Mouse (Mus musculus): ENCODE measurements around the gene Fnip2.

The Fnip2 gene

GRCm38 (mm10) chr3:79564875-79565606 is 2.6 kb downstream of the Fnip2 start:
- DNase-seq (ENCODE audit: low spot score): no peak

- DNase-seq (ENCODE audit: low spot score): no peak
These were observed 4.1 kb downstream of the Fnip2 start for GRCm38 (mm10) chr3:79563511-79563910.

- no peak for DNase-seq (ENCODE audit: low spot score)
These were observed 5.5 kb downstream of the Fnip2 start for GRCm38 (mm10) chr3:79561784-79562715.

- DNase-seq (ENCODE audit: low spot score): no peak
These were observed 7.0 kb downstream of the Fnip2 start for GRCm38 (mm10) chr3:79560555-79560954.

- DNase-seq (ENCODE audit: low spot score): no peak
These were observed 7.9 kb downstream of the Fnip2 start for GRCm38 (mm10) chr3:79559773-79560045.

- no peak for DNase-seq (ENCODE audit: low spot score)
These were observed 8.4 kb downstream of the Fnip2 start for GRCm38 (mm10) chr3:79559021-79559772.

- no peak for DNase-seq (ENCODE audit: low spot score)
These were observed 12.5 kb downstream of the Fnip2 start for GRCm38 (mm10) chr3:79555061-79555460.

- DNase-seq (ENCODE audit: low spot score): no peak
These were observed 13.8 kb downstream of the Fnip2 start for GRCm38 (mm10) chr3:79553779-79554178.

GRCm38 (mm10) chr3:79551826-79552552 is 15.6 kb downstream of the Fnip2 start:
- DNase-seq (ENCODE audit: low spot score): no peak

- no peak for DNase-seq (ENCODE audit: low spot score)
These were observed 17.7 kb downstream of the Fnip2 start for GRCm38 (mm10) chr3:79549751-79550393.

- no peak for DNase-seq (ENCODE audit: low spot score)
These were observed 18.7 kb downstream of the Fnip2 start for GRCm38 (mm10) chr3:79548681-79549437.

- DNase-seq (ENCODE audit: low spot score): no peak
These were observed 25.0 kb downstream of the Fnip2 start for GRCm38 (mm10) chr3:79542585-79542984.

- no peak for DNase-seq (ENCODE audit: low spot score)
These were observed 27.9 kb downstream of the Fnip2 start for GRCm38 (mm10) chr3:79539656-79540055.

GRCm38 (mm10) chr3:79539124-79539523 is 28.5 kb downstream of the Fnip2 start:
- DNase-seq (ENCODE audit: low spot score): no peak

- DNase-seq (ENCODE audit: low spot score): no peak
These were observed 29.3 kb downstream of the Fnip2 start for GRCm38 (mm10) chr3:79538342-79538741.

- no peak for DNase-seq (ENCODE audit: low spot score)
These were observed 29.9 kb downstream of the Fnip2 start for GRCm38 (mm10) chr3:79537626-79538203.

GRCm38 (mm10) chr3:79537023-79537422 is 30.6 kb downstream of the Fnip2 start:
- DNase-seq (ENCODE audit: low spot score): no peak

GRCm38 (mm10) chr3:79531581-79532271 is 35.9 kb downstream of the Fnip2 start:
- DNase-seq (ENCODE audit: low spot score): no peak

GRCm38 (mm10) chr3:79529499-79530096 is 38.0 kb downstream of the Fnip2 start:
- no peak for DNase-seq (ENCODE audit: low spot score)

All from testis, postnatal 14 days (tissue).